9 mouse cellular contexts compared by ENCODE assay signal in the genomic region with DNA sequence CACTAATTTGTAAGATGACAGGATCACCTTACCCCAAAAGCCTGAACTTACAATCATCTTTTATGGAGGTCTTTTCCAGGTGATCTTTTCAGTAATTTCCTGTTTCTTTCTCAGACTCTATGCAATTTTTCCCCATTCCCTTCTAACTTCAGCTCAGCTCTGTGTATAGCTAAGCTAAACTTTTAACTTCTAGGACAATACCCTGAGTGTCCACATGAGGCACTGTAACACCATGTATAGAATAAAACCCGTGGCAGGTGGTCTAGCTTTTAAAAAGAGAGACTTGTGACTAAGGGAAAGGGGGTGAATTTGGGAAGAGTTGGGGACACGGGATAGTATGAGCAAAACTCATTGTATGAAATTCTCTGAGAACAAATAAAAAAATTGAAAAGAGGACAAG. TPM values are rescaled to one million over a fixed set of nuclear protein-coding genes. Genes with fewer than 3 reads are reported as not detected.
DNase-seq lines count a peak whose midpoint lies in the region; ATAC-seq and TF ChIP-seq lines count a peak whose summit lies in the region.
"Had no signal": no experiment of that assay in that cellular context is flagged by ENCODE, and none has a peak within 500 bp of the region (broad histone marks: within the 10 kb centered on the region; RNA-seq: fewer than 3 reads in every experiment).

No protein-coding gene starts in this region.

- TF ChIP-seq CTCF in heart, adult 2 months (IDR thresholded peaks at IDR 0.05) = peak; percentile 84

- no peaks in the 10 kb centered on the region for H3K4me1 ChIP-seq in heart, adult 2 months (ENCODE audit: control insufficient read depth, insufficient read depth, low read length)
- no peaks in the 10 kb centered on the region for H3K4me1 ChIP-seq in heart, embryonic 12.5 days (replicated peaks)
- no peaks in the 10 kb centered on the region for H3K4me1 ChIP-seq in embryonic facial prominence, embryonic 14.5 days (ENCODE audit: control insufficient read depth, insufficient read depth, low read length)
- H3K4me1 ChIP-seq in limb, embryonic 14.5 days (ENCODE audit: control insufficient read depth, insufficient read depth, low read length) = no peaks in the 10 kb centered on the region
- H3K4me1 ChIP-seq: lung, embryonic 15.5 days had no signal

- 13% methylated on average over 2 of the region's 2 CpGs for WGBS in heart, adult 2 months
- 20% methylated on average over 2 of the region's 2 CpGs for WGBS in heart, embryonic 12.5 days
- WGBS in embryonic facial prominence, embryonic 14.5 days = 24% methylated on average over 2 of the region's 2 CpGs
- WGBS in limb, embryonic 14.5 days = 26% methylated on average over 2 of the region's 2 CpGs

- no peak for DNase-seq in heart, adult 2 months
- peak; percentile 4 to 46 for DNase-seq in right cerebral cortex, adult 2 months (ENCODE audit: low spot score in 2 of 2)
- no peak for DNase-seq in right cerebral cortex, postnatal 36 days (ENCODE audit: low spot score in 2 of 2)
- DNase-seq in embryonic facial prominence, embryonic 14.5 days (ENCODE audit: low spot score) = peak; percentile 38
- peak; percentile 60 for DNase-seq in limb, embryonic 14.5 days (ENCODE audit: low spot score)
- no peak for DNase-seq in spleen, postnatal 36 days (ENCODE audit: low spot score in 2 of 2)

- H3K27ac ChIP-seq in heart, adult 2 months = no peak overlapping the region
- H3K27ac ChIP-seq in heart, embryonic 12.5 days (ENCODE audit: poor library complexity, severe bottlenecking) = no peak overlapping the region
- H3K27ac ChIP-seq in embryonic facial prominence, embryonic 14.5 days (replicated peaks; ENCODE audit: low read depth, low read length) = no peak overlapping the region
- no peak overlapping the region for H3K27ac ChIP-seq in limb, embryonic 14.5 days (replicated peaks; ENCODE audit: low read depth, low read length)
- H3K27ac ChIP-seq: lung, embryonic 15.5 days had no signal

- no peaks in the 10 kb centered on the region for H3K27me3 ChIP-seq in heart, adult 2 months (ENCODE audit: control insufficient read depth, insufficient read depth, low read length)
- H3K27me3 ChIP-seq in heart, embryonic 12.5 days (replicated peaks) = no peaks in the 10 kb centered on the region
- H3K27me3 ChIP-seq in embryonic facial prominence, embryonic 14.5 days (replicated peaks; ENCODE audit: control insufficient read depth, insufficient read depth, low read length) = no peaks in the 10 kb centered on the region
- no peaks in the 10 kb centered on the region for H3K27me3 ChIP-seq in limb, embryonic 14.5 days (ENCODE audit: control insufficient read depth, insufficient read depth, low read length)
- H3K27me3 ChIP-seq: lung, embryonic 15.5 days had no signal

- peaks cover 8% of the 10 kb centered on the region for H3K9me3 ChIP-seq in heart, embryonic 12.5 days (replicated peaks)
- H3K9me3 ChIP-seq in embryonic facial prominence, embryonic 14.5 days (ENCODE audit: control insufficient read depth, low read length) = no peaks in the 10 kb centered on the region
- no peaks in the 10 kb centered on the region for H3K9me3 ChIP-seq in limb, embryonic 14.5 days (ENCODE audit: control insufficient read depth, low read length)
- H3K9me3 ChIP-seq: lung, embryonic 15.5 days had no signal

- no peak overlapping the region for H3K4me3 ChIP-seq in heart, adult 2 months
- H3K4me3 ChIP-seq in heart, embryonic 12.5 days = no peak overlapping the region
- no peak overlapping the region for H3K4me3 ChIP-seq in embryonic facial prominence, embryonic 14.5 days (ENCODE audit: low read depth, low read length)
- H3K4me3 ChIP-seq in limb, embryonic 14.5 days (replicated peaks; ENCODE audit: low read length) = no peak overlapping the region
- H3K4me3 ChIP-seq: lung, embryonic 15.5 days had no signal

- no peak overlapping the region for H3K4me2 ChIP-seq in heart, embryonic 12.5 days
- no peak overlapping the region for H3K4me2 ChIP-seq in embryonic facial prominence, embryonic 14.5 days (ENCODE audit: low read depth, low read length)
- H3K4me2 ChIP-seq in limb, embryonic 14.5 days (replicated peaks; ENCODE audit: low read depth, low read length, severe bottlenecking) = no peak overlapping the region
- H3K4me2 ChIP-seq: lung, embryonic 15.5 days had no signal

- TF ChIP-seq EP300 in heart, adult 2 months (IDR thresholded peaks at IDR 0.05; ENCODE audit: insufficient read depth, low read depth, low read length) = no peak

- no peaks in the 10 kb centered on the region for H3K36me3 ChIP-seq in heart, adult 2 months (ENCODE audit: control insufficient read depth, insufficient read depth, low read length)
- no peaks in the 10 kb centered on the region for H3K36me3 ChIP-seq in heart, embryonic 12.5 days
- H3K36me3 ChIP-seq in embryonic facial prominence, embryonic 14.5 days (ENCODE audit: control insufficient read depth, insufficient read depth, low read length) = no peaks in the 10 kb centered on the region
- no peaks in the 10 kb centered on the region for H3K36me3 ChIP-seq in limb, embryonic 14.5 days (ENCODE audit: control insufficient read depth, insufficient read depth, low read length)
- H3K36me3 ChIP-seq: lung, embryonic 15.5 days had no signal

- no peak overlapping the region for H3K9ac ChIP-seq in heart, adult 2 months (ENCODE audit: low read depth, low read length)
- H3K9ac ChIP-seq in heart, embryonic 12.5 days = no peak overlapping the region
- no peak overlapping the region for H3K9ac ChIP-seq in embryonic facial prominence, embryonic 14.5 days (ENCODE audit: low read depth, low read length)
- no peak overlapping the region for H3K9ac ChIP-seq in limb, embryonic 14.5 days (ENCODE audit: low read depth, low read length, severe bottlenecking)
- H3K9ac ChIP-seq: lung, embryonic 15.5 days had no signal

- H3K79me2 ChIP-seq in heart, adult 2 months (replicated peaks; ENCODE audit: control insufficient read depth, insufficient read depth, low read length) = no peaks in the 10 kb centered on the region

- TF ChIP-seq POLR2A in heart, adult 2 months (IDR thresholded peaks at IDR 0.05; ENCODE audit: insufficient read depth, low read depth, low read length) = no peak
- no peak for TF ChIP-seq POLR2A in limb, embryonic 14.5 days (IDR thresholded peaks at IDR 0.05; ENCODE audit: borderline replicate concordance, extremely low read depth, insufficient read depth, insufficient read length)

- intact Hi-C loops in heart, adult 2 months (cut with DNase I) = loop anchor here (1.0 to 5.0 kb wide), 3 partner anchors 68 to 278 kb away; no protein-coding TSS in a partner anchor

- no peak for ATAC-seq in heart, embryonic 12.5 days (ENCODE audit: insufficient number of reproducible peaks, low FRiP score)
- ATAC-seq in embryonic facial prominence, embryonic 14.5 days (ENCODE audit: low read depth) = no peak
- no peak for ATAC-seq in limb, embryonic 14.5 days (ENCODE audit: low FRiP score, low read depth)
- no peak for ATAC-seq in monocyte, adult 5-6 weeks (replicated peaks; ENCODE audit: insufficient number of reproducible peaks, low FRiP score, low TSS enrichment, poor library complexity, severe bottlenecking)

RNA-seq across cellular contexts. Expression of gene Zim1, which starts 36.6 kb away (rescaled TPM):
- total RNA-seq in heart, adult 2 months (2021) = 1 to 10 TPM; 3.8 to 4.2 TPM
- polyA plus RNA-seq in heart, adult 2 months (2012; rRNA removed) = 0.57 and 3.1 TPM in 2 replicates
- 9.5 and 12.7 TPM in 2 replicates for polyA plus RNA-seq in heart, embryonic 12.5 days (2016; fragmentation: Nextera tagmentation; extraction: Ambion mirVana)
- polyA plus RNA-seq in embryonic facial prominence, embryonic 14.5 days (2014; fragmentation: Nextera tagmentation; extraction: Ambion mirVana) = 24.4 and 34.6 TPM in 2 replicates
- 69.0 and 72.6 TPM in 2 replicates for polyA plus RNA-seq in limb, embryonic 14.5 days (2012; rRNA removed)
- 9.4 and 14.3 TPM in 2 replicates for polyA plus RNA-seq in limb, embryonic 14.5 days (2014; fragmentation: Nextera tagmentation; extraction: Ambion mirVana)
- total RNA-seq in monocyte, adult 5-6 weeks (2017) = not detected in 3 replicates

Comparison
In these comparisons a context has a peak if more than half of its experiments do, and no peak if none do; other contexts are left out.
1. DNase-seq: peak in right cerebral cortex, adult 2 months (2 of 2), embryonic facial prominence, embryonic 14.5 days (single experiment) and limb, embryonic 14.5 days (single experiment); none in heart, adult 2 months (0 of 2), right cerebral cortex, postnatal 36 days (0 of 2) and spleen, postnatal 36 days (0 of 2).